Mouse (Mus musculus) liver, adult 2 months (tissue): Measurements from ENCODE around the gene AC161166.1. TPM values are rescaled to one million over a fixed set of nuclear protein-coding genes. Genes with fewer than 3 reads are reported as not detected.

ENCODE experiments used
- DNase-seq: peaks from one replicate; pipeline ENCODE4 v3.0.0-alpha.2; 2011; ENCODE audit warnings: low read depth, low spot score; ENCODE audit errors: extremely low read depth
- H3K27ac ChIP-seq: fragments of 200-500 bp; replicated peaks from 2 replicates; pipeline ENCODE4 v1.5.1; 2012; ENCODE audit warnings: low read depth, mild to moderate bottlenecking, control low read depth, inconsistent platforms, low read length; ENCODE audit not compliant: insufficient read depth
- H3K27me3 ChIP-seq: fragments of 200-500 bp; 2 replicates; pipeline ENCODE4 v1.6.1; 2012; ENCODE audit warnings: mild to moderate bottlenecking, moderate library complexity, low read length, inconsistent platforms; ENCODE audit not compliant: control insufficient read depth, insufficient read depth
- H3K36me3 ChIP-seq: fragments of 200-500 bp; 2 replicates; pipeline ENCODE4 v1.6.1; 2012; ENCODE audit warnings: low read length, inconsistent platforms; ENCODE audit not compliant: control insufficient read depth, insufficient read depth
- H3K4me1 ChIP-seq: fragments of 200-500 bp; 2 replicates; pipeline ENCODE4 v1.6.1; 2011; ENCODE audit warnings: low read length; ENCODE audit not compliant: control insufficient read depth, insufficient read depth
- H3K4me3 ChIP-seq: fragments of 200-500 bp; 2 replicates; pipeline ENCODE4 v1.5.1; 2011; ENCODE audit warnings: low read depth, mild to moderate bottlenecking, control low read depth, low read length, moderate library complexity; ENCODE audit not compliant: insufficient read depth
- H3K79me2 ChIP-seq: fragments of 200-500 bp; 2 replicates; pipeline ENCODE4 v1.6.1; 2012; ENCODE audit warnings: inconsistent platforms, mild to moderate bottlenecking, low read length, moderate library complexity; ENCODE audit not compliant: control insufficient read depth, insufficient read depth
- H3K9ac ChIP-seq: fragments of 200-500 bp; 2 replicates; pipeline ENCODE4 v1.6.1; 2012; ENCODE audit warnings: low read depth, mild to moderate bottlenecking, control low read depth, inconsistent platforms, low read length
- CTCF ChIP-seq: fragments of 200-500 bp; IDR thresholded peaks from 2 replicates; pipeline ENCODE4 v1.5.1; 2011; ENCODE audit warnings: low read depth, low read length, control low read depth
- POLR2A ChIP-seq: fragments of 200-500 bp; IDR thresholded peaks from 2 replicates; pipeline ENCODE4 v1.6.1; 2011; ENCODE audit warnings: low read length, control low read depth; ENCODE audit not compliant: insufficient read depth; ENCODE audit errors: extremely low read depth
- WGBS: fragments of 180-500 bp; shearing (Covaris S2); methylation state at CpG from one replicate; pipeline ENCODE4 v1.1.7; 2018; 5-methylcytosine and 5-hydroxymethylcytosine counted together
- polyA plus RNA-seq: library from polyadenylated mRNA; depleted of rRNA; stranded (reverse); fragments of >200 nt; gene quantifications from 2 replicates; pipeline ENCODE4 v1.2.3, GENCODE M21; 2012; rRNA removed
- total RNA-seq: library from RNA; depleted of rRNA; stranded (reverse); fragments of >200 nt; gene quantifications from 2 replicates; pipeline ENCODE4 v1.2.3, GENCODE M21; 2014; rRNA removed

Gene AC161166.1
- total and polyA plus RNA-seq, 2 experiments, result not detected

DNA sequence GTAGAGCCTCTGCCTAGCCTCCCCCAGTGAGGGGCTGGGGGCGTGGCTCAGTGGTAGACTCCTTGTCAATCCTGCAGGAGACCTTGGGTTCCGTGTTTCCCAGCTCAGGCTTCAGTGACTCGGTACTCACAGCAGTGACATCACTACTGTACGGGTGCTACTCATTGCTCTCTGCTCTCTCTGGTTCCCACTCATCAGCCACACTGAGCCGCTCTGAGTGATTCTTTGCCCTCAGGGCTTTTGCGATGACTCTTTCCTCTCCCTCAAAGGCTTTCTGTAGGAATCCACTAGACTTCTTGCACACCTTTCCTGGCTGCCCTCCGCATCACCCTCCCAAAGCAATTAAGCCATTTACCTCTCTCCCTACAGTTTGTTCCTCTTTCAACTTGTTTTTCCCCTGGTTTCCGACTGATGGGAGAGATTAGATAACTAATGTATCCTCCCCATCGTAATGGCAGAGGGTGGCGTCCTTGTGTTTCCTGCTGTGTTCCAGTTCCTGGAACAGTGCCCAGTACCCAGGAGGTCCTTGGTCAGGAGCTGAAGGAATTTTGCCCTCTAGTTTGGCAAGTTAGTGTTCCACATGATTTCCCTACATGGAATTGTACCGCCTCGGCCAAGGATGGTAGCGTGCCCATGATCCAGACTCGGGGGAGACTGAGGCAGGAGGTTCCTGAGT, 50.7 kb downstream of the AC161166.1 start:
- Histone ChIP-seq H3K9ac (no peak overlapping the region), H3K36me3 (no peaks in the 10 kb centered on the region), H3K4me1 (no peaks in the 10 kb centered on the region), H3K79me2 (no peaks in the 10 kb centered on the region), H3K4me3 (no peak overlapping the region), H3K27me3 (no peaks in the 10 kb centered on the region), H3K27ac (no peak overlapping the region)
- WGBS, result 42% methylated on average over 14 of the region's 14 CpGs
- DNase-seq, result no peak
- no peak for TF ChIP-seq POLR2A
- TF ChIP-seq CTCF, result no peak

Other genes with a start within 250 kb of the AC161166.1 start
- gene Zfp93, start 242.0 kb downstream of the AC161166.1 start, total RNA-seq, result 2.9 and 3.6 TPM in 2 replicates
- gene Zfp93, start 242.0 kb downstream of the AC161166.1 start, polyA plus RNA-seq, result 1.3 TPM in 2 replicates
- 0.94 and 1.8 TPM in 2 replicates for gene Zfp61, start 211.2 kb downstream of the AC161166.1 start, total RNA-seq
- gene Zfp61, start 211.2 kb downstream of the AC161166.1 start, polyA plus RNA-seq, result 0.48 and 0.50 TPM in 2 replicates
- gene Zfp94, start 195.8 kb downstream of the AC161166.1 start, total RNA-seq, result 2.4 and 2.8 TPM in 2 replicates
- gene Zfp94, start 195.8 kb downstream of the AC161166.1 start, polyA plus RNA-seq, result 2.6 and 3.3 TPM in 2 replicates
- gene Tescl, start 178.5 kb downstream of the AC161166.1 start, total RNA-seq, result not detected in 2 replicates
- gene Tescl, start 178.5 kb downstream of the AC161166.1 start, polyA plus RNA-seq, result not detected in 2 replicates
- gene Lypd5, start 163.3 kb downstream of the AC161166.1 start, total RNA-seq, result not detected in 2 replicates
- gene Lypd5, start 163.3 kb downstream of the AC161166.1 start, polyA plus RNA-seq, result not detected in 2 replicates
- gene Kcnn4, start 142.2 kb downstream of the AC161166.1 start, total RNA-seq, result 0.20 and 0.83 TPM in 2 replicates
- gene Kcnn4, start 142.2 kb downstream of the AC161166.1 start, polyA plus RNA-seq, result 0.55 and 0.66 TPM in 2 replicates
- 3.7 and 5.0 TPM in 2 replicates for gene Smg9, start 112.8 kb downstream of the AC161166.1 start, total RNA-seq
- 11.7 and 17.8 TPM in 2 replicates for gene Smg9, start 112.8 kb downstream of the AC161166.1 start, polyA plus RNA-seq
- not detected in 2 replicates for gene Irgc1, start 60.2 kb downstream of the AC161166.1 start, total RNA-seq
- 0.20 TPM in 1 of 2 replicates, not detected in the other for gene Irgc1, start 60.2 kb downstream of the AC161166.1 start, polyA plus RNA-seq
- gene Plaur, start 50.0 kb downstream of the AC161166.1 start, total RNA-seq, result 0.18 and 1.1 TPM in 2 replicates
- 0.22 and 0.97 TPM in 2 replicates for gene Plaur, start 50.0 kb downstream of the AC161166.1 start, polyA plus RNA-seq
- 2.1 and 3.5 TPM in 2 replicates for gene Cadm4, start 30.4 kb downstream of the AC161166.1 start, total RNA-seq
- gene Cadm4, start 30.4 kb downstream of the AC161166.1 start, polyA plus RNA-seq, result 5.3 and 6.5 TPM in 2 replicates
- gene Zfp428, start 5.4 kb downstream of the AC161166.1 start, total RNA-seq, result 1.4 TPM in 2 replicates
- 2.3 and 3.3 TPM in 2 replicates for gene Zfp428, start 5.4 kb downstream of the AC161166.1 start, polyA plus RNA-seq
- 3.0 and 4.8 TPM in 2 replicates for gene Irgq, start 18.2 kb upstream of the AC161166.1 start, total RNA-seq
- gene Irgq, start 18.2 kb upstream of the AC161166.1 start, polyA plus RNA-seq, result 12.5 and 14.0 TPM in 2 replicates
- gene Pinlyp, start 33.7 kb upstream of the AC161166.1 start, total RNA-seq, result not detected in 2 replicates
- not detected in 2 replicates for gene Pinlyp, start 33.7 kb upstream of the AC161166.1 start, polyA plus RNA-seq
- gene Xrcc1, start 33.8 kb upstream of the AC161166.1 start, total RNA-seq, result 4.8 and 7.4 TPM in 2 replicates
- gene Xrcc1, start 33.8 kb upstream of the AC161166.1 start, polyA plus RNA-seq, result 12.6 and 17.1 TPM in 2 replicates
- gene Ethe1, start 75.1 kb upstream of the AC161166.1 start, total RNA-seq, result 71.1 and 91.4 TPM in 2 replicates
- gene Ethe1, start 75.1 kb upstream of the AC161166.1 start, polyA plus RNA-seq, result 227 and 244 TPM in 2 replicates
- gene Zfp575, start 75.2 kb upstream of the AC161166.1 start, total RNA-seq, result not detected in 2 replicates
- gene Zfp575, start 75.2 kb upstream of the AC161166.1 start, polyA plus RNA-seq, result 0.02 TPM in 1 of 2 replicates, not detected in the other
- gene Phldb3, start 98.3 kb upstream of the AC161166.1 start, total RNA-seq, result 1.4 and 1.5 TPM in 2 replicates
- 3.4 and 3.5 TPM in 2 replicates for gene Phldb3, start 98.3 kb upstream of the AC161166.1 start, polyA plus RNA-seq
- gene Lypd3, start 124.1 kb upstream of the AC161166.1 start, total RNA-seq, result not detected in 2 replicates
- not detected in 2 replicates for gene Lypd3, start 124.1 kb upstream of the AC161166.1 start, polyA plus RNA-seq
- not detected in 2 replicates for gene Tex101, start 164.2 kb upstream of the AC161166.1 start, total RNA-seq
- gene Tex101, start 164.2 kb upstream of the AC161166.1 start, polyA plus RNA-seq, result not detected in 2 replicates
- gene BC049730, start 196.8 kb upstream of the AC161166.1 start, total RNA-seq, result not detected in 2 replicates
- gene BC049730, start 196.8 kb upstream of the AC161166.1 start, polyA plus RNA-seq, result not detected in 2 replicates
- not detected in 2 replicates for gene Gm4763, start 214.5 kb upstream of the AC161166.1 start, total RNA-seq
- not detected in 2 replicates for gene Gm4763, start 214.5 kb upstream of the AC161166.1 start, polyA plus RNA-seq
- not detected in 2 replicates for gene Cd177, start 247.9 kb upstream of the AC161166.1 start, total RNA-seq
- 0.06 and 0.09 TPM in 2 replicates for gene Cd177, start 247.9 kb upstream of the AC161166.1 start, polyA plus RNA-seq